In the genomic region with DNA sequence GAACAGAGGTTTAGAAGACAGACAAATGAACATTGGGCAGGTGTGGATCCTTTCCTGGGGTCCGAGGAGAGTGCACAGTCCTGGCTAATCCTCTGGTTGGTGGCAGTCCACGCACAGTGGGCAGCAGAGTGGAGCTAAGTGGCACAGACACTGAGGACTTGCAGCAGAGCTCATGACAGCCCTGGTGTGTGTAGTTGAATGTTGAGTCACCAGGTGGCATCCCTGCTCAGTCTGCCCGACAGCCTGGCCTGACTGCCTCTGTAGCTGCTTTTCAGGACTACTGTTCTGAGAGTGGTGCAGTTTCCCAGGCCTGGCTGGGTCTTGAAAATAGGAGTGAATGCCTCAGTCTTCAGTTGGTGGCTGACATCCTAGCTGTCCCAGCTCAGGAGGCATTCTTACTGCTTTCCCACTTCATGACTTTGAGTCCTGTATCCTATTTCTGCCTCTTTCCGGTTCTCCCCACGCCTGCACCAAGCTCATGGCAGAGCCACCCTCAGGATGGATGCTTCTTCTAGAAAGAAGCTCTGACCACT, we compare ENCODE assay signal across 8 mouse cellular contexts. TPM values are rescaled to one million over a fixed set of nuclear protein-coding genes. Genes with fewer than 3 reads are reported as not detected.
A peak's percentile ranks its signal among the peaks of the same experiment; 100 is the strongest.
DNase-seq lines count a peak whose midpoint lies in the region; ATAC-seq and TF ChIP-seq lines count a peak whose summit lies in the region.

No protein-coding gene starts in this region.

- no peaks in the 10 kb centered on the region for H3K4me1 ChIP-seq in bone marrow, adult 2 months (ENCODE audit: control insufficient read depth, insufficient read depth, low read length)
- H3K4me1 ChIP-seq in intestine, embryonic 14.5 days (replicated peaks; ENCODE audit: control insufficient read depth, insufficient read depth, low read length): no peaks in the 10 kb centered on the region
- H3K4me1 ChIP-seq in limb, embryonic 12.5 days (replicated peaks): no peaks in the 10 kb centered on the region

- 66% methylated on average over 5 of the region's 5 CpGs for WGBS in bone marrow, adult 2 months
- 65% methylated on average over 4 of the region's 5 CpGs for WGBS in intestine, embryonic 14.5 days
- 54% methylated on average over 5 of the region's 5 CpGs for WGBS in limb, embryonic 12.5 days

- H3K9me3 ChIP-seq in intestine, embryonic 14.5 days (ENCODE audit: control insufficient read depth, low read length): no peaks in the 10 kb centered on the region
- no peaks in the 10 kb centered on the region for H3K9me3 ChIP-seq in limb, embryonic 12.5 days

- TF ChIP-seq CTCF in bone marrow, adult 2 months (IDR thresholded peaks at IDR 0.05; ENCODE audit: control insufficient read depth, insufficient read depth, low read length): peak; percentile 19; the same call in 1 of the 2 replicates

- H3K27me3 ChIP-seq in intestine, embryonic 14.5 days (replicated peaks; ENCODE audit: control insufficient read depth, insufficient read depth, low read length): no peaks in the 10 kb centered on the region
- no peaks in the 10 kb centered on the region for H3K27me3 ChIP-seq in limb, embryonic 12.5 days

- no peak for TF ChIP-seq POLR2A in bone marrow, adult 2 months (IDR thresholded peaks at IDR 0.05; ENCODE audit: borderline replicate concordance, control insufficient read depth, low read depth, low read length)

- H3K27ac ChIP-seq in bone marrow, adult 2 months (ENCODE audit: control insufficient read depth, insufficient read depth, low read depth, low read length, poor library complexity): no peak overlapping the region
- H3K27ac ChIP-seq in intestine, embryonic 14.5 days (ENCODE audit: low read depth): no peak overlapping the region
- H3K27ac ChIP-seq in limb, embryonic 12.5 days: no peak overlapping the region

- H3K36me3 ChIP-seq in intestine, embryonic 14.5 days (ENCODE audit: control insufficient read depth, insufficient read depth, low read length): no peaks in the 10 kb centered on the region
- H3K36me3 ChIP-seq in limb, embryonic 12.5 days: no peaks in the 10 kb centered on the region

- H3K4me2 ChIP-seq in intestine, embryonic 14.5 days (ENCODE audit: low read length): no peak overlapping the region
- no peak overlapping the region for H3K4me2 ChIP-seq in limb, embryonic 12.5 days

- H3K9ac ChIP-seq in intestine, embryonic 14.5 days (ENCODE audit: low read length): no peak overlapping the region
- no peak overlapping the region for H3K9ac ChIP-seq in limb, embryonic 12.5 days (replicated peaks)

- no peak overlapping the region for H3K4me3 ChIP-seq in bone marrow, adult 2 months (replicated peaks; ENCODE audit: control insufficient read depth, low read depth, low read length)
- H3K4me3 ChIP-seq in intestine, embryonic 14.5 days (ENCODE audit: low read depth, low read length): no peak overlapping the region
- no peak overlapping the region for H3K4me3 ChIP-seq in limb, embryonic 12.5 days (replicated peaks)

- DNase-seq in adrenal gland, postnatal 10 days: peak; percentile 31
- DNase-seq in adrenal gland, adult 18-20 months (ENCODE audit: low spot score in 2 of 2): no peak
- peak; percentile 30 for DNase-seq in fibroblast of lung, adult 2 months (ENCODE audit: low read depth)
- no peak for DNase-seq in intestine, embryonic 14.5 days (ENCODE audit: low spot score)
- DNase-seq in neural tube, embryonic 10.5 days (ENCODE audit: extremely low spot score, low spot score): peak; percentile 19

- ATAC-seq in intestine, embryonic 14.5 days (replicated peaks; ENCODE audit: low FRiP score, low TSS enrichment, low read depth): peak; percentile 59
- peak; percentile 62; the same call in 1 of the 2 replicates for ATAC-seq in limb, embryonic 12.5 days (ENCODE audit: insufficient number of reproducible peaks, insufficient read depth, low FRiP score, low TSS enrichment, low read depth)
- ATAC-seq in monocyte, adult 5-6 weeks (replicated peaks; ENCODE audit: insufficient number of reproducible peaks, low FRiP score, low TSS enrichment, poor library complexity, severe bottlenecking): no peak

RNA-seq across cellular contexts. Expression of gene Acox2, which starts 16.7 kb away (rescaled TPM):
- total RNA-seq in adrenal gland, postnatal 10 days (2021): 10 to 100 TPM; 16.0 to 37.1 TPM
- total RNA-seq in adrenal gland, adult 18-20 months (2021): 1 to 10 TPM in 1 of 2 experiments, under 1 TPM in 1; 0.23 to 1.7 TPM
- polyA plus RNA-seq in bone marrow, adult 2 months (2011; ENCODE audit: insufficient read depth, insufficient read length, low replicate concordance, missing spikeins): 4.8 TPM in 1 of 2 replicates, not detected in the other
- 0.35 TPM in 1 of 2 replicates, not detected in the other for polyA plus RNA-seq in intestine, embryonic 14.5 days (2014; fragmentation: Nextera tagmentation; extraction: Ambion mirVana)
- polyA plus RNA-seq in limb, embryonic 12.5 days (2016; fragmentation: Nextera tagmentation; extraction: Ambion mirVana): not detected in 2 replicates
- total RNA-seq in monocyte, adult 5-6 weeks (2017): not detected in 3 replicates

RNA-seq across cellular contexts. Expression of gene Kctd6, which starts 28.5 kb away (rescaled TPM):
- total RNA-seq in adrenal gland, postnatal 10 days (2021): 10 to 100 TPM; 13.5 to 14.3 TPM
- 10 to 100 TPM; 13.2 to 16.2 TPM for total RNA-seq in adrenal gland, adult 18-20 months (2021)
- 6.8 and 7.7 TPM in 2 replicates for polyA plus RNA-seq in bone marrow, adult 2 months (2011; ENCODE audit: insufficient read depth, insufficient read length, low replicate concordance, missing spikeins)
- polyA plus RNA-seq in intestine, embryonic 14.5 days (2014; fragmentation: Nextera tagmentation; extraction: Ambion mirVana): 5.3 and 6.0 TPM in 2 replicates
- polyA plus RNA-seq in limb, embryonic 12.5 days (2016; fragmentation: Nextera tagmentation; extraction: Ambion mirVana): 16.1 and 21.7 TPM in 2 replicates
- total RNA-seq in monocyte, adult 5-6 weeks (2017): 4.7 to 13.6 TPM (median 13.4 TPM) in 3 replicates

Comparison
In these comparisons a context has a peak if more than half of its experiments do, and no peak if none do; other contexts are left out.
1. DNase-seq: peak in adrenal gland, postnatal 10 days (single experiment), fibroblast of lung, adult 2 months (single experiment) and neural tube, embryonic 10.5 days (single experiment); none in adrenal gland, adult 18-20 months (0 of 2) and intestine, embryonic 14.5 days (single experiment).
2. RNA of gene Acox2, which starts 16.7 kb away (total RNA-seq): 16.0 to 37.1 TPM in adrenal gland, postnatal 10 days; 0.23 to 1.7 TPM in adrenal gland, adult 18-20 months and not detected in monocyte, adult 5-6 weeks; every median in the first group is over 4 times any median in the second.